Mouse (Mus musculus) midbrain, embryonic 14.5 days (tissue): ENCODE results near the gene Batf2. TPM values are rescaled to one million over a fixed set of nuclear protein-coding genes. Genes with fewer than 3 reads are reported as not detected.

Experiments used
- ATAC-seq: fragments of 200-750 bp; cut with Nextera tagmentation; 2 replicates; pipeline ENCODE4 v1.8.0; 2017; ENCODE audit warnings: moderate number of reproducible peaks, moderate library complexity; ENCODE audit not compliant: low FRiP score, low TSS enrichment
- DNase-seq: peaks from one replicate; pipeline ENCODE4 v3.0.0-alpha.2; 2015
- H3K27ac ChIP-seq: fragments of 300-500 bp; sonication (generic); replicated peaks from 2 replicates; pipeline ENCODE4 v1.5.1; 2014; ENCODE audit warnings: mild to moderate bottlenecking, low read depth, low read length, moderate library complexity
- H3K27me3 ChIP-seq: fragments of 300-500 bp; sonication (generic); 2 replicates; pipeline ENCODE4 v1.6.1; 2014; ENCODE audit warnings: low read length, control low read depth, mixed read lengths; ENCODE audit not compliant: control insufficient read depth, insufficient read depth
- H3K36me3 ChIP-seq: fragments of 300-500 bp; sonication (generic); 2 replicates; pipeline ENCODE4 v1.6.1; 2014; ENCODE audit warnings: low read length, control low read depth; ENCODE audit not compliant: control insufficient read depth, insufficient read depth
- H3K4me1 ChIP-seq: fragments of 300-500 bp; sonication (generic); 2 replicates; pipeline ENCODE4 v1.6.1; 2014; ENCODE audit warnings: mild to moderate bottlenecking, antibody characterized with exemption, low read length, control low read depth; ENCODE audit not compliant: control insufficient read depth, insufficient read depth
- H3K4me2 ChIP-seq: fragments of 300-500 bp; sonication (generic); 2 replicates; pipeline ENCODE4 v1.6.1; 2014; ENCODE audit warnings: mild to moderate bottlenecking, low read length, moderate library complexity
- H3K4me3 ChIP-seq: fragments of 300-500 bp; sonication (generic); replicated peaks from 2 replicates; pipeline ENCODE4 v1.5.1; 2014; ENCODE audit warnings: low read depth, low read length
- H3K9ac ChIP-seq: fragments of 300-500 bp; sonication (generic); replicated peaks from 2 replicates; pipeline ENCODE4 v1.6.1; 2014; ENCODE audit warnings: mild to moderate bottlenecking, low read length, moderate library complexity
- H3K9me3 ChIP-seq: fragments of 300-500 bp; sonication (generic); 2 replicates; pipeline ENCODE4 v1.6.1; 2016; ENCODE audit warnings: low read length, control low read depth, mixed read lengths; ENCODE audit not compliant: control insufficient read depth
- WGBS: fragments of 180-500 bp; shearing (Covaris S2); extraction: QIAGEN DNeasy Blood & Tissue Kit; methylation state at CpG from one replicate; pipeline ENCODE4 v1.1.7; 2014; 5-methylcytosine and 5-hydroxymethylcytosine counted together
- polyA plus RNA-seq: library from polyadenylated mRNA; unstranded; fragments of >200 nt; fragmentation: Nextera tagmentation; extraction: Ambion mirVana; gene quantifications from 2 replicates; pipeline ENCODE4 v1.2.1, GENCODE M21; 2014

Batf2 gene
- polyA plus RNA-seq, 1 experiment from 2014 or later = 0.25 TPM

- peak; percentile 81 for ATAC-seq
- H3K27ac ChIP-seq = peak within 1 kb of the TSS; percentile 98
- H3K36me3 ChIP-seq = peaks cover 14% of the 10 kb centered on the region
- H3K9me3 ChIP-seq = no peaks in the 10 kb centered on the region
- H3K4me3 ChIP-seq = peak within 1 kb of the TSS; percentile 53
- under 1% methylated on average over 15 of the region's 15 CpGs for WGBS
- peak; percentile 94 for DNase-seq
- peak within 1 kb of the TSS; percentile 80 for H3K4me2 ChIP-seq
- peak within 1 kb of the TSS; percentile 83 for H3K9ac ChIP-seq
- no peaks in the 10 kb centered on the region for H3K27me3 ChIP-seq
- H3K4me1 ChIP-seq = peaks cover 11% of the 10 kb centered on the region
These were observed 589 bp downstream of the Batf2 start, which contains the start of gene Arl2 for GRCm38 (mm10) chr19:6141394-6141749. TSS of gene Arl2 (minus strand) at chr19:6141548.

DNA sequence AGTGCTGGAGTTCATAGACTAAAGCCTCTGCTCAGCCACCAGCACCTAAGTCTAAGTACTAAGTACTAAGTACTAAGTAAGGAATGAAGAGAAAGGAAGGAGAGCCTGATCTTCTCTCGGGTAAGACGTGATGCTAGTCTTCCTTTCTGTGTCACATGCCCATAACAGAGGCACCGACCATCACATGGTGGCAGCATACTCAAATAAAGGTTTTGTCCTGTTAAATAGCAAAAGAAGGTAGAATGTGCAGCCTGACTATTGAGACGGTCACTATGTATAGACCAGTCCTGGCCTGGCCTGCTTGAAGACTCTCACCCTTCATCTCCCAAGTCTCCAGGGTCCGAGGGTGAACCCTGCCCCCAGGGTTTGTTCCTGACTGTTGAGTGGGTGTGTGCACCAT lies 4.1 kb downstream of the Batf2 start:
- H3K4me1 ChIP-seq = peaks cover 6% of the 10 kb centered on the region
- DNase-seq (no peak), ATAC-seq (no peak)
- 83% methylated on average over 5 of the region's 5 CpGs for WGBS
- no peak overlapping the region for H3K27ac ChIP-seq
- no peak overlapping the region for H3K4me3 ChIP-seq
- no peaks in the 10 kb centered on the region for H3K36me3 ChIP-seq
- H3K9me3 ChIP-seq = no peaks in the 10 kb centered on the region
- H3K9ac ChIP-seq = no peak overlapping the region
- H3K4me2 ChIP-seq = no peak overlapping the region
- no peaks in the 10 kb centered on the region for H3K27me3 ChIP-seq

DNA sequence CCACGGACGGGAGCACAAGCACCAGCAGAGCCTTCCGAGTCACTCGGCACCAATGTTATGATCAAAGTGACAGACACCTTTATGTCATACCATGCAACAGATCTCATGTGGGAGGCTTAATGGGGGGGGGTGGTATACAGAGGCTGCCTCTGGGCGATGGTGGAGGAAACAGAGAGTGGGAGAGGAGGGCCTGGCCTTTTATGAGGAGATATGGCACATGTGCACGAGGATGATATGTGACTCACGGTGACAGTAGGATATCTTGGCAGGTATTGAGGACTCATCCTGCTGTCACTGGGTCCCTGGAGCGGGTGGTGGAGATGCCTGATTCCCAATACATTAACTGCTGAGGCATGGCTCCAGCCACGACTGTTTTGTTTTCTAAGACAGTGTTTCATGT lies 14.4 kb downstream of the Batf2 start:
- Histone ChIP-seq H3K27ac (no peak overlapping the region), H3K9me3 (no peaks in the 10 kb centered on the region), H3K4me1 (no peaks in the 10 kb centered on the region), H3K4me2 (no peak overlapping the region), H3K36me3 (no peaks in the 10 kb centered on the region), H3K27me3 (no peaks in the 10 kb centered on the region), H3K9ac (no peak overlapping the region), H3K4me3 (no peak overlapping the region)
- DNase-seq (no peak), ATAC-seq (no peak)
- WGBS = 89% methylated on average over 9 of the region's 9 CpGs

DNA sequence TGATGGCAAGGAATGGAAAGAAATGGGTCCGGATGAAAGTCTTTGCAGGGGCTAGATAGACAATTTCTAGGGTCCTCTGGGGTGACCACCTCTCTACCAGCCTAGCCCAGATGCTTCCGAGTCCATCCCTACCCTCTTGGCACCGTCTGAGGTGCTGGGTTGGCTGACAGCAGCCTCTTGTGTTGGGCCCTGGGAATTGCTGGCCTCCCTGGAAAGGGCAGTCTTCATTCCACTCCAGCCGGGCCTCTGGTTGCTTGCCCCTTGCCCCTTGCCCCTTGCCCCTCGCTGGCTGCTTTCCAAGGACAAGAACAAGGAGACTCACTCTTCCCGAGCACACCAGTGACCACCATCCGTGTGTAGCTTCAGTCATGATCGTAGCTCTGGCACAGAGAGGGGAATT lies 15.6 kb downstream of the Batf2 start:
- Histone ChIP-seq H3K9me3 (no peaks in the 10 kb centered on the region), H3K27me3 (no peaks in the 10 kb centered on the region), H3K9ac (no peak overlapping the region), H3K27ac (no peak overlapping the region), H3K4me3 (no peak overlapping the region), H3K36me3 (no peaks in the 10 kb centered on the region), H3K4me1 (no peaks in the 10 kb centered on the region), H3K4me2 (no peak overlapping the region)
- WGBS = 74% methylated on average over 8 of the region's 8 CpGs
- DNase-seq = no peak
- no peak for ATAC-seq

GRCm38 (mm10) chr19:6157220-6157619 lies 16.4 kb downstream of the Batf2 start:
- Histone ChIP-seq H3K4me3 (no peak overlapping the region), H3K36me3 (no peaks in the 10 kb centered on the region), H3K9me3 (no peaks in the 10 kb centered on the region), H3K4me2 (no peak overlapping the region), H3K27ac (no peak overlapping the region), H3K4me1 (no peaks in the 10 kb centered on the region), H3K27me3 (no peaks in the 10 kb centered on the region), H3K9ac (no peak overlapping the region)
- 81% methylated on average over 6 of the region's 6 CpGs for WGBS
- ATAC-seq = no peak
- DNase-seq = no peak

DNA sequence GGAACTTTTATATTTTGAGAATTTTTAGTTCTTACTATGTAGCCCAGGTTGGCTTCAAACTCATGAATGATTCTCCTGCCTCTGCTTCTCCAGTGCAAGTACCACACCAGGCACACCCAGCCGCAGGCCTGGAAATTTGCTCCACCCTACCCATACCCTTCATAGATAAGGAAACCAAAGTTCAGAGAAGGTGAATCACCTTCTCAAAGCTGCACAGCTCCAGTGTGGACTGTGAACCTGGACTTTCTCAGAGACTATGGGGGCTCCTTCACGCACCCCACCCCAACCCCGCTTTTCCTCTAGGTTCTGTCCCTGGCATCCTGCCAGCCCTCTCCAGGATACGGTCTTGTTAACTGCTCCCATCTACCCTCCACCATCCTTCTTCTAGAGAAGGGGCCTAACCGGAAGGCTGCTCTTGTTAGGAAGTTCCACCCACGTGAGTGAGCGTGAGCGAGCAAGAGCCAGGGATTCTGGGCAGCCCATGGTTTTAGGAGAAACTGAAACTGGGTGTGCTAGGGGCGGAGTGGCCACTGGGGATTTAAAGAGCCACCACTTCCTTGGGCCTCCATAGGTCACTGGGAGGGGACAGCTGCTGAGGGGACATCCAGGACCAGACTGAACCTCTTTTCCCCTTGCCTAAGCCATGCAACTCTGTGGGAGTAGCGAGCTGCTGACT lies 23.2 kb downstream of the Batf2 start:
- Histone ChIP-seq H3K27me3 (no peaks in the 10 kb centered on the region), H3K27ac (no peak overlapping the region), H3K4me1 (no peaks in the 10 kb centered on the region), H3K4me2 (no peak overlapping the region), H3K4me3 (no peak overlapping the region), H3K36me3 (no peaks in the 10 kb centered on the region), H3K9ac (no peak overlapping the region), H3K9me3 (no peaks in the 10 kb centered on the region)
- ATAC-seq (no peak), DNase-seq (no peak)
- WGBS = 76% methylated on average over 10 of the region's 10 CpGs

- H3K4me2 ChIP-seq = no peak overlapping the region
- H3K4me3 ChIP-seq = no peak overlapping the region
- no peaks in the 10 kb centered on the region for H3K9me3 ChIP-seq
- H3K4me1 ChIP-seq = no peaks in the 10 kb centered on the region
- ATAC-seq (no peak), DNase-seq (no peak)
- 70% methylated on average over 4 of the region's 4 CpGs for WGBS
- no peaks in the 10 kb centered on the region for H3K27me3 ChIP-seq
- H3K36me3 ChIP-seq = no peaks in the 10 kb centered on the region
- H3K27ac ChIP-seq = no peak overlapping the region
- no peak overlapping the region for H3K9ac ChIP-seq
These were observed 26.0 kb downstream of the Batf2 start for GRCm38 (mm10) chr19:6166750-6167149.

GRCm38 (mm10) chr19:6171215-6171614 lies 30.4 kb downstream of the Batf2 start:
- Histone ChIP-seq H3K4me3 (no peak overlapping the region), H3K4me1 (no peaks in the 10 kb centered on the region)
- no peak for ATAC-seq

GRCm38 (mm10) chr19:6174771-6175170 lies 34.0 kb downstream of the Batf2 start:
- no peak overlapping the region for H3K9ac ChIP-seq
- 57% methylated on average over 5 of the region's 5 CpGs for WGBS

More at GRCm38 (mm10) chr19:6171215-6171614, 30.4 kb downstream of the Batf2 start:
- no peak for DNase-seq
- H3K4me2 ChIP-seq = no peak overlapping the region
- H3K27ac ChIP-seq = no peak overlapping the region
- no peak overlapping the region for H3K9ac ChIP-seq
- no peaks in the 10 kb centered on the region for H3K36me3 ChIP-seq
- 87% methylated on average over 8 of the region's 8 CpGs for WGBS
- H3K27me3 ChIP-seq = no peaks in the 10 kb centered on the region
- H3K9me3 ChIP-seq = no peaks in the 10 kb centered on the region

More at GRCm38 (mm10) chr19:6174771-6175170, 34.0 kb downstream of the Batf2 start:
- H3K4me2 ChIP-seq = no peak overlapping the region
- ATAC-seq (no peak), DNase-seq (no peak)
- no peaks in the 10 kb centered on the region for H3K9me3 ChIP-seq
- H3K36me3 ChIP-seq = no peaks in the 10 kb centered on the region
- H3K4me3 ChIP-seq = no peak overlapping the region
- no peaks in the 10 kb centered on the region for H3K27me3 ChIP-seq
- H3K4me1 ChIP-seq = no peaks in the 10 kb centered on the region
- no peak overlapping the region for H3K27ac ChIP-seq
